Mouse (Mus musculus) small intestine, adult 2 months (tissue): ENCODE data around the gene Igf2r. TPM values are rescaled to one million over a fixed set of nuclear protein-coding genes. Genes with fewer than 3 reads are reported as not detected.

ENCODE experiments used
- H3K27ac ChIP-seq: fragments of 200-500 bp; 2 replicates; pipeline ENCODE4 v1.5.1; 2012; ENCODE audit warnings: low read depth, low read length, control low read depth, inconsistent platforms; ENCODE audit not compliant: insufficient read depth
- H3K27me3 ChIP-seq: fragments of 200-500 bp; 2 replicates; pipeline ENCODE4 v1.6.1; 2012; ENCODE audit warnings: mild to moderate bottlenecking, moderate library complexity, low read length, inconsistent platforms; ENCODE audit not compliant: control insufficient read depth, insufficient read depth
- H3K36me3 ChIP-seq: fragments of 200-500 bp; 2 replicates; pipeline ENCODE4 v1.6.1; 2012; ENCODE audit warnings: mild to moderate bottlenecking, low read length, control low read depth, inconsistent platforms; ENCODE audit not compliant: control insufficient read depth, insufficient read depth
- H3K4me1 ChIP-seq: fragments of 200-500 bp; 2 replicates; pipeline ENCODE4 v1.6.1; 2012; ENCODE audit warnings: low read length, inconsistent platforms, mixed read lengths; ENCODE audit not compliant: control insufficient read depth, insufficient read depth, insufficient read length
- H3K4me3 ChIP-seq: fragments of 200-500 bp; 2 replicates; pipeline ENCODE4 v1.5.1; 2012; ENCODE audit warnings: low read depth, mild to moderate bottlenecking, control low read depth, inconsistent platforms, low read length, moderate library complexity
- CTCF ChIP-seq: fragments of 200-500 bp; IDR thresholded peaks from 2 replicates; pipeline ENCODE4 v1.5.1; 2012; ENCODE audit warnings: low read depth, mild to moderate bottlenecking, control low read depth, inconsistent platforms, low read length, moderate library complexity, mixed read lengths; ENCODE audit not compliant: insufficient replicate concordance, insufficient read length; ENCODE audit errors: extremely low read depth
- POLR2A ChIP-seq: fragments of 200-500 bp; IDR thresholded peaks from 2 replicates; pipeline ENCODE4 v1.6.1; 2012; ENCODE audit warnings: low read depth, mild to moderate bottlenecking, control low read depth, inconsistent platforms, low read length, moderate library complexity
- WGBS: fragments of 180-500 bp; shearing (Covaris S2); methylation state at CpG from one replicate; pipeline ENCODE4 v1.1.7; 2018; 5-methylcytosine and 5-hydroxymethylcytosine counted together
- polyA plus RNA-seq: library from polyadenylated mRNA; depleted of rRNA; stranded (reverse); fragments of >200 nt; gene quantifications from 2 replicates; pipeline ENCODE4 v1.2.3, GENCODE M21; 2012; rRNA removed

The Igf2r gene
- polyA plus RNA-seq, 1 experiment = 19.7 TPM

GRCm38 (mm10) chr17:12641087-12641486 lies 128.4 kb downstream of the Igf2r start:
- 72% methylated on average over 4 of the region's 4 CpGs for WGBS
- Histone ChIP-seq H3K4me3 (no peak overlapping the region), H3K4me1 (no peaks in the 10 kb centered on the region), H3K36me3 (0 out of 2 replicates have a peak, but pooled peaks cover under 1% of the 10 kb centered on the region), H3K27ac (no peak overlapping the region), H3K27me3 (no peaks in the 10 kb centered on the region)
- TF ChIP-seq CTCF = no peak
- no peak for TF ChIP-seq POLR2A

GRCm38 (mm10) chr17:12639585-12639984 lies 129.9 kb downstream of the Igf2r start:
- 94% methylated on average over 3 of the region's 3 CpGs for WGBS
- Histone ChIP-seq H3K36me3 (no peaks in the 10 kb centered on the region), H3K27me3 (no peaks in the 10 kb centered on the region), H3K27ac (no peak overlapping the region), H3K4me3 (no peak overlapping the region), H3K4me1 (no peaks in the 10 kb centered on the region)
- TF ChIP-seq CTCF = no peak
- TF ChIP-seq POLR2A = no peak

GRCm38 (mm10) chr17:12634814-12635213 lies 134.7 kb downstream of the Igf2r start:
- Histone ChIP-seq H3K4me1 (no peaks in the 10 kb centered on the region; the same call in 1 of the 2 replicates), H3K27ac (no peak overlapping the region), H3K36me3 (no peaks in the 10 kb centered on the region), H3K4me3 (no peak overlapping the region), H3K27me3 (no peaks in the 10 kb centered on the region)
- WGBS = 39% methylated on average over 4 of the region's 4 CpGs
- TF ChIP-seq POLR2A (no peak), CTCF (no peak)

Other genes starting within 250 kb of the Igf2r start
- gene Slc22a2, start 185.5 kb downstream of the Igf2r start, polyA plus RNA-seq = 0.13 TPM in 1 of 2 replicates, not detected in the other
- gene Slc22a1, start 93.8 kb downstream of the Igf2r start, polyA plus RNA-seq = 32.1 and 46.4 TPM in 2 replicates
- gene Mas1, start 98.5 kb upstream of the Igf2r start, polyA plus RNA-seq = not detected in 2 replicates
- gene Mrgprh, start 106.4 kb upstream of the Igf2r start, polyA plus RNA-seq = not detected in 2 replicates
- 0.24 and 0.41 TPM in 2 replicates for gene Pnldc1, start 140.6 kb upstream of the Igf2r start, polyA plus RNA-seq
- 9.8 and 19.5 TPM in 2 replicates for gene Tcp1, start 146.0 kb upstream of the Igf2r start, polyA plus RNA-seq
- 16.7 and 19.4 TPM in 2 replicates for gene Mrpl18, start 146.7 kb upstream of the Igf2r start, polyA plus RNA-seq
- 0.38 TPM in 1 of 2 replicates, not detected in the other for gene Acat3, start 170.9 kb upstream of the Igf2r start, polyA plus RNA-seq
- gene Acat2, start 191.1 kb upstream of the Igf2r start, polyA plus RNA-seq = 5.3 and 7.9 TPM in 2 replicates
- 4.5 and 11.0 TPM in 2 replicates for gene Wtap, start 224.5 kb upstream of the Igf2r start, polyA plus RNA-seq
- gene Sod2, start 237.2 kb upstream of the Igf2r start, polyA plus RNA-seq = 511 and 521 TPM in 2 replicates